Mouse (Mus musculus) liver, embryonic 14.5 days (tissue): ENCODE measurements at regions not wholly inside any gene's neighbourhood (a gene's known extent, or its start where the extent isn't known, plus 50 kb on each side); places are given as distances from the start of the nearest gene placed in this dataset.

Source experiments
- CTCF ChIP-seq: IDR thresholded peaks from 2 replicates; pipeline ENCODE4 v1.5.1; 2016; ENCODE audit warnings: antibody characterized with exemption, low read depth, control low read depth
- EP300 ChIP-seq: IDR thresholded peaks from 2 replicates; pipeline ENCODE4 v1.6.1; 2016; ENCODE audit warnings: antibody characterized with exemption, low read depth

GRCm38 (mm10) chr2:27591668-27592067 is 76.7 kb downstream of the Wdr5 start:
- TF ChIP-seq CTCF (no peak), EP300 (no peak)
